Mouse (Mus musculus): ENCODE results near the gene Olfr1129.
"Not testable (repeated sequence)": the region's sequence is repeated elsewhere in the genome, so short reads cannot be mapped to it uniquely, and the experiment has no call there.

Olfr1129 gene

DNA sequence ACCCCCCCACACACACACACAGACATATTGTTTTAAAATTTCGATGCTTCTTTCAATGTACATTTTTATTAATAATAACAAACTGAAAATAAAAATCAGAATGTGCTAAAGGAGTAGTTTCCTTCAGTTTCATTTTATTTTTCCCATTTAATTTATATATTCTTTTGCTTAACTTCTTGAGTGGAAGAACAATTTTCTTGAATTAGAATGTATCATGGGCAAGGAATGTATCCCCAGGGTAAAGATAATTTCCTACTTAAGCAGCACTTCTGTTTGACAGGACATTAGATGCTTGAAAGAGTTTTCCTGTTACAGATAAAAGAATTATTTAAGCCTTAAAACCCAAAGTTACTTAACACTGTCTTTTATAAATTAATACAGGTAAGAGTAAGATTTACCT, at the start of gene Olfr1129:
TSS of gene Olfr1129 (plus strand) at position 301 of the 400 bp plus-strand sequence.
- not testable (repeated sequence) for DNase-seq (ENCODE audit: low read depth)

DNA sequence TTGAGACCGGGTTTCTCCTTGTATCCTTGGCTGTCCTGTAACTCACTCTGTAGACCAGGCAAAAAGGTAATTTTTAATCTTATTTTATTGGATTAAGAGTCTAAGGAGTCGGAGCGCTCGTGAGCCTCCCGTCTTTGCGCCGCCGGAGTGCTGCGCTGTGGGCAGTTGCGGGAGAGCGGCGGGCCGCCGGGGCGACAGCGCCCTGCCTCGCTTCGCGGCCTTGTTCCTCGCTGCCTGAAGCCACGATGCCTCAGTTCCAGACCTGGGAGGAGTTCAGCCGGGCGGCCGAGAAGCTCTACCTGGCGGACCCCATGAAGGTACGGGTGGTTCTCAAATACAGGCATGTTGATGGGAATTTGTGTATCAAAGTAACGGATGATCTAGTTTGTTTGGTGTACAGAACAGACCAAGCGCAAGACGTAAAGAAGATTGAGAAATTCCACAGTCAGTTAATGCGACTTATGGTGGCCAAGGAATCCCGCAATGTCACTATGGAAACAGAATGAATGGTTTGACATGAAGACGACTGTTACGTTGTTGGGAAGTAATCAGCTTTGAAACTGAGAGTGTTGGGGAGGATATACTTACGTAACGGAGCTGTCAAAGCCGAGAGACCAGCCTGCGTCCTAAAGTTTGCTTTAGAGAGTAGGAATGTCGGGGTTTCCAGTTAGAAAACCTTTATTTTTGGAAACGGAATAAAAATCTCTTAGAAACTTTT, 47.6 kb upstream of the Olfr1129 start:
- not testable (repeated sequence) for DNase-seq (ENCODE audit: low read depth)

DNA sequence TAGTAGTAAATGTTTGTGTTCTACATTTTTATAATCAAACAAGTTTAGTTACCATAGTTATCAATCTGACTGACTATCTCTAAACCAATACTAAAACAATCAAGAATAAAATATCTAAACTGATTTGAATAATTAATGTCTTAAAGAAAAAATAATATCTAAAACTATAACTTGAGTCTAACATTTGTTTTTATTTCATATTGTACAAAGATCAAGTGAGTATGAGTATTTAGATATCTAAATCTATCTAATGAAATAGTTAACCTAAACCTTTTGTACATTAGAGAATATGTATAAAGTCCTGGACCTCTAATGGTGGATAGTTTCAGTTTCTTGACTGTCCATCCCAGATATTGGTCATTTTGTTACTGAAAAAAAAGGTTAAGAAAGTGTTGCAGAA, 42.2 kb upstream of the Olfr1129 start, which contains the start of gene Olfr153:
TSS of gene Olfr153 (plus strand) at position 301 of the 400 bp plus-strand sequence.
- no peak for DNase-seq (ENCODE audit: low read depth)

DNA sequence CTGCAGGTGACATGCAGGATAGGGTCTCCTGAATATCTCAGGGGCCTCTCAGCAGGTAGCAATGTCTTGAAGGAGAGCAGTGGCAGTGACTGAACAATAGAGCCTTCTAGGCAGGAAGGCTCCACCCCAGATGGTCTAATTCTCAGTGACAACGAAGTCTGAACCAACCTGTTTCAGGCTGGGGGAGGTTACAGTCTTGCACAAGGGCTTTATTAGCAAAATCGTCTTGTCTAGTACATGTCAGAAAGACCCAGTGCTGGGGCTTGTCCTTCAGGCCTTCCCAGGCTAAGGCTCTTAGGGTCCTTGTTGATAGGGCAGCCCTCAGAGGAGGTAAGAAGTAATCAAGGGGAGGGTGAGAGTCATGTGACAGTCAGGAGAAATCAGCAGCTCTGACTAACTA, 38.9 kb upstream of the Olfr1129 start:
- no peak for DNase-seq (ENCODE audit: low read depth)

DNA sequence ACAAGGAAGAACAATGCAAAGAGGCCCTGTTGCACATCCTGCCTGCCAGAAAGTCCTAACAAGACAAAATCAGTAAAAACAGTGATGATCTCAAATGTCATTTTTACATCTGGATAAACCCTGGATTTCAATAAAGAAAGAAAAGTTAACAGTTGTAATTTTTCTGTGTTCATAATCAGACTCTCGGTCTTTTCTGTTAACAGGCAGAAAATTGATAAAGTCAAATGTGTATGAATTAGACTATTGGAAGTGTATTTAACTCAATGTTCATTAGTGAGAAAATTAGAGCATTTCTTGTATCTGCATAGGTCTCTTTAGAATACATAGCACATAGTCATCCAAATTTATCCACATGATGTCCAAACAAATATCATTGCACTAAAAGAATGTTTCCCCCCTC, 28.3 kb upstream of the Olfr1129 start, which contains the start of gene Olfr1128:
TSS of gene Olfr1128 (minus strand) at position 101 of the 400 bp plus-strand sequence.
- no peak for DNase-seq (ENCODE audit: low read depth)

DNA sequence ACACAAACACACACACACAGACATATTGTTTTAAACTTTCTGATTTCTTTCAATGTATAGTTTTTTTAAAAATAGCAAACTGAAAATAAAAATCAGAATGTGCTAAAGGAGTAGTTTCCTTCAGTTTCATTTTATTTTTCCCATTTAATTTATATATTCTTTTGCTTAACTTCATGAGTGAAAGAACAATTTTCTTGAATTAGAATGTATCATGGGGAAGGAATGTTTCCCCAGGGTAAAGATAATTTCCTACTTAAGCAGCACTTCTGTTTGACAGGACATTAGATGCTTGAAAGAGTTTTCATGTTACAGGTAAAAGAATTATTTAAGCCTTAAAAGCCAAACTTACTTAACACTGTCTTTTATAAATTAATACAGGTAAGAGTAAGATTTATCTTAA, 32.2 kb downstream of the Olfr1129 start, which contains the start of gene Olfr1130:
TSS of gene Olfr1130 (plus strand) at position 301 of the 400 bp plus-strand sequence.
- DNase-seq (ENCODE audit: low read depth), result not testable (repeated sequence)

DNA sequence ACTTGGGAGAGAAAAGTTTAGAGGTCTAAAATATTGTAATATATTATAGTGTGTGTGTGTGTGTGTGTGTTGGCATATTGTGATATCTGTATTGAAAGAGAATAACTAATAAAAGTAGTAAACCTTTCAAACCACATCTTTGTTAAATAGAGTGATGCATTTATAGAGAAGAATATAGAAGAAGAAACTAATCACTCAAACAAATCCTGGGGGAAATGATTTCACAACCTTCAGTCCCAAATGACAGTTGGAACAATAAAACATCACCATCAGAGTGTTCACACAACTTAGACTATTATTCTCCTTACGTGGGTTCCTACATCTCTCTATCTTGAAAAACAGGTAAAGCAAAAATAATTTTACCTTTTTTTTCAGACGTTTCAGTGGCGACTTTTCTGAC, 53.1 kb downstream of the Olfr1129 start, which contains the start of gene Olfr1131:
TSS of gene Olfr1131 (plus strand) at position 301 of the 400 bp plus-strand sequence.
- DNase-seq (ENCODE audit: low read depth), result no peak
